Comparison of ENCODE assay signal across 7 mouse cellular contexts in genomic region chr2:57301539-57301938, GRCm38 (mm10).
DNase-seq lines count a peak whose midpoint lies in the region; ATAC-seq lines count a peak whose summit lies in the region.

No protein-coding gene starts in this region.

- WGBS in midbrain, embryonic 13.5 days, result 44% methylated on average over 3 of the region's 3 CpGs
- 54% methylated on average over 3 of the region's 3 CpGs for WGBS in midbrain, embryonic 10.5 days
- WGBS in embryonic facial prominence, embryonic 13.5 days, result 29% methylated on average over 3 of the region's 3 CpGs
- WGBS in stomach, embryonic 16.5 days, result 35% methylated on average over 3 of the region's 3 CpGs

- ATAC-seq in midbrain, embryonic 13.5 days, result peak; percentile 40; the same call in 1 of the 2 replicates
- ATAC-seq in embryonic facial prominence, embryonic 13.5 days (ENCODE audit: insufficient number of reproducible peaks, insufficient read depth, low FRiP score, low TSS enrichment, low read depth), result 0 out of 2 replicates have a peak, but pooled peaks have one; percentile 59
- ATAC-seq in hematopoietic stem cell, adult 5-6 weeks (replicated peaks in 1 of 2; ENCODE audit: insufficient read depth in 1 of 2, low FRiP score in 2 of 2, low TSS enrichment in 1 of 2, low read depth in 1 of 2, poor library complexity in 2 of 2, severe bottlenecking in 2 of 2), result peak; percentile 33 to 61; a peak in 2 of 4 replicates
- ATAC-seq in stomach, embryonic 16.5 days (ENCODE audit: insufficient read depth, low FRiP score), result peak; percentile 72; the same call in 1 of the 2 replicates

- H3K27me3 ChIP-seq in midbrain, embryonic 13.5 days, result no peaks in the 10 kb centered on the region
- no peaks in the 10 kb centered on the region for H3K27me3 ChIP-seq in midbrain, embryonic 10.5 days (ENCODE audit: low read depth, poor library complexity, severe bottlenecking)
- no peaks in the 10 kb centered on the region for H3K27me3 ChIP-seq in embryonic facial prominence, embryonic 13.5 days
- H3K27me3 ChIP-seq in stomach, embryonic 16.5 days (ENCODE audit: control insufficient read depth, insufficient read depth, low read length), result no peaks in the 10 kb centered on the region

- no peak overlapping the region for H3K27ac ChIP-seq in midbrain, embryonic 13.5 days
- no peak overlapping the region for H3K27ac ChIP-seq in midbrain, embryonic 10.5 days (replicated peaks)
- H3K27ac ChIP-seq in embryonic facial prominence, embryonic 13.5 days, result no peak overlapping the region
- no peak overlapping the region for H3K27ac ChIP-seq in stomach, embryonic 16.5 days (ENCODE audit: low read length)

- H3K36me3 ChIP-seq in midbrain, embryonic 13.5 days, result no peaks in the 10 kb centered on the region
- 0 out of 2 replicates have a peak, but pooled peaks cover 3% of the 10 kb centered on the region for H3K36me3 ChIP-seq in midbrain, embryonic 10.5 days
- H3K36me3 ChIP-seq in embryonic facial prominence, embryonic 13.5 days, result no peaks in the 10 kb centered on the region
- H3K36me3 ChIP-seq in stomach, embryonic 16.5 days (ENCODE audit: control insufficient read depth, insufficient read depth, low read length), result no peaks in the 10 kb centered on the region

- H3K4me2 ChIP-seq in midbrain, embryonic 13.5 days (replicated peaks), result no peak overlapping the region
- no peak overlapping the region for H3K4me2 ChIP-seq in embryonic facial prominence, embryonic 13.5 days
- no peak overlapping the region for H3K4me2 ChIP-seq in stomach, embryonic 16.5 days (ENCODE audit: low read depth, low read length)

- DNase-seq in midbrain, embryonic 10.5 days (ENCODE audit: low spot score), result no peak
- no peak for DNase-seq in spleen, postnatal 10 days (ENCODE audit: low spot score in 2 of 2)
- no peak for DNase-seq in urinary bladder, adult 2 months (ENCODE audit: low spot score)

- no peak overlapping the region for H3K4me3 ChIP-seq in midbrain, embryonic 13.5 days (replicated peaks)
- H3K4me3 ChIP-seq in midbrain, embryonic 10.5 days, result no peak overlapping the region
- no peak overlapping the region for H3K4me3 ChIP-seq in embryonic facial prominence, embryonic 13.5 days
- no peak overlapping the region for H3K4me3 ChIP-seq in stomach, embryonic 16.5 days (replicated peaks; ENCODE audit: low read length)

- H3K9me3 ChIP-seq in midbrain, embryonic 13.5 days, result no peaks in the 10 kb centered on the region
- no peaks in the 10 kb centered on the region for H3K9me3 ChIP-seq in midbrain, embryonic 10.5 days (replicated peaks)
- no peaks in the 10 kb centered on the region for H3K9me3 ChIP-seq in embryonic facial prominence, embryonic 13.5 days
- H3K9me3 ChIP-seq in stomach, embryonic 16.5 days (replicated peaks; ENCODE audit: control insufficient read depth, low read length), result no peaks in the 10 kb centered on the region

- H3K4me1 ChIP-seq in midbrain, embryonic 13.5 days (replicated peaks), result peaks cover 5% of the 10 kb centered on the region
- no peaks in the 10 kb centered on the region for H3K4me1 ChIP-seq in midbrain, embryonic 10.5 days
- no peaks in the 10 kb centered on the region for H3K4me1 ChIP-seq in embryonic facial prominence, embryonic 13.5 days
- peaks cover 6% of the 10 kb centered on the region; the same call in 1 of the 2 replicates for H3K4me1 ChIP-seq in stomach, embryonic 16.5 days (ENCODE audit: control insufficient read depth, insufficient read depth, low read length)

- H3K9ac ChIP-seq in midbrain, embryonic 13.5 days (replicated peaks), result no peak overlapping the region
- H3K9ac ChIP-seq in embryonic facial prominence, embryonic 13.5 days, result no peak overlapping the region
- no peak overlapping the region for H3K9ac ChIP-seq in stomach, embryonic 16.5 days (ENCODE audit: low read length)
